Mouse (Mus musculus) forebrain, embryonic 10.5 days (tissue): ENCODE results near the gene Sv2a. TPM values are rescaled to one million over a fixed set of nuclear protein-coding genes. Genes with fewer than 3 reads are reported as not detected.
"Not testable (repeated sequence)": the region's sequence is repeated elsewhere in the genome, so short reads cannot be mapped to it uniquely, and the experiment has no call there.

ENCODE experiments used
- DNase-seq: peaks from one replicate; pipeline ENCODE4 v3.0.0-alpha.2; 2017; ENCODE audit warnings: low spot score; ENCODE audit errors: extremely low spot score
- H3K27ac ChIP-seq: fragments of 300-500 bp; sonication (generic); 2 replicates; pipeline ENCODE4 v1.5.1; 2016; ENCODE audit warnings: mild to moderate bottlenecking
- H3K27me3 ChIP-seq: fragments of 300-500 bp; sonication (generic); 2 replicates; pipeline ENCODE4 v1.6.1; 2016; ENCODE audit warnings: mild to moderate bottlenecking; ENCODE audit not compliant: poor library complexity, severe bottlenecking
- H3K36me3 ChIP-seq: fragments of 300-500 bp; sonication (generic); replicated peaks from 2 replicates; pipeline ENCODE4 v1.6.1; 2016; ENCODE audit warnings: mild to moderate bottlenecking, moderate library complexity
- H3K4me1 ChIP-seq: fragments of 300-500 bp; sonication (generic); 2 replicates; pipeline ENCODE4 v1.6.1; 2016
- H3K4me3 ChIP-seq: fragments of 300-500 bp; sonication (generic); 2 replicates; pipeline ENCODE4 v1.5.1; 2016; ENCODE audit warnings: mild to moderate bottlenecking, moderate library complexity
- H3K9me3 ChIP-seq: fragments of 300-500 bp; sonication (generic); 2 replicates; pipeline ENCODE4 v1.6.1; 2016; ENCODE audit warnings: mild to moderate bottlenecking, moderate library complexity
- WGBS: fragments of 180-500 bp; shearing (Covaris S2); methylation state at CpG from one replicate; pipeline ENCODE4 v1.1.7; 2016; 5-methylcytosine and 5-hydroxymethylcytosine counted together
- polyA plus RNA-seq: library from polyadenylated mRNA; unstranded; fragments of >200 nt; fragmentation: Nextera tagmentation; extraction: Ambion mirVana; gene quantifications from 2 replicates; pipeline ENCODE4 v1.2.1, GENCODE M21; 2016

Sv2a gene
- polyA plus RNA-seq, 1 experiment from 2014 or later: 3.5 TPM

GRCm38 (mm10) chr3:96207819-96208218, 26.9 kb downstream of the Sv2a start:
- Histone ChIP-seq H3K4me1 (peaks cover 5% of the 10 kb centered on the region), H3K27ac (no peak overlapping the region), H3K27me3 (no peaks in the 10 kb centered on the region), H3K4me3 (no peak overlapping the region), H3K36me3 (no peaks in the 10 kb centered on the region), H3K9me3 (no peaks in the 10 kb centered on the region)
- 89% methylated on average over 3 of the region's 3 CpGs for WGBS
- no peak for DNase-seq

DNA sequence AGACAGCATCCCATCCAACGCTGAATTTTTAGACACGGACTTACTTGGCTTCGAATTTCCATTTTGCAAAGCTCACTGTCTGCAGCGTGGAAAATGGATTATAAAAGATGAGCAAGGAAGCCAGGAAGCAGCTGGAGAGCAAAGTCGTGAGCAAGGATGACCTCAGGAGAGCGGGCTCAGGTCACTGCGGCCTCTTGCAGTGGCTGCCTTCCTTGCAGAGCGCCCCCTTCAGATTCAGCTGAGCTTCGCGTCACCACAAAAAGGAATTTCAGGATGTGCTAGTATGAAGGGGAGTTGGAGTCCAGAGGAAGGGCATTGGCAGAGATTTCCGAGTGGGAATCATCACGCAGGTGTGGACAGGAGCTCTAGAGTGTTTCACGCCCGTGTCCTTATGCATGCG, 28.3 kb downstream of the Sv2a start:
- 21% methylated on average over 15 of the region's 15 CpGs for WGBS
- Histone ChIP-seq H3K27ac (no peak overlapping the region), H3K4me1 (peaks cover 5% of the 10 kb centered on the region), H3K9me3 (no peaks in the 10 kb centered on the region), H3K4me3 (no peak overlapping the region), H3K36me3 (no peaks in the 10 kb centered on the region), H3K27me3 (no peaks in the 10 kb centered on the region)
- no peak for DNase-seq

DNA sequence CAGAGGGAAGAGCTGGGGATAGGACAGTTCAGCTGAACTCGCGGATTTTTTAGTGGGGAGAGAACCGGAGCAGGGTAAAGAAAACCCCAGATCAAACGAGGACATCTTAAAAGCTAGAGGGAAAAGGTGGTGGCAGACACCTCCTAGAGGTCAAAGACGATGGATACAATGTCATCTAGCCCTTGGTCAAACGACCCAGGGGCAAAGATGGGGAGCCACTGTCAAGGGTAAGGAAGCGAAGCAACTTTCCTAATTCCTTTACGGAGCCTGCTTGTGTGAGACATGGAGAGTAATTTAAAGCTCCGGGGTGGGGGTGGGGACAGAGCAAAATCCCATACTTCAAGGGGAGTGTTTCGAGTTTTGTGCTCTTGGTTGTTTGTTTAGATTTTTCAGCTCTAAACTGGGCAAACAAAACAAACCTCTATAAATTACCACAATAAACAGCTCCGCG, 38.3 kb downstream of the Sv2a start:
- Histone ChIP-seq H3K4me1 (peaks cover 60% of the 10 kb centered on the region), H3K9me3 (no peaks in the 10 kb centered on the region), H3K27ac (peak overlapping the region; percentile 95), H3K36me3 (no peaks in the 10 kb centered on the region), H3K4me3 (peak overlapping the region; percentile 69), H3K27me3 (no peaks in the 10 kb centered on the region)
- peak; percentile 54 for DNase-seq
- under 1% methylated on average over 12 of the region's 12 CpGs for WGBS

DNA sequence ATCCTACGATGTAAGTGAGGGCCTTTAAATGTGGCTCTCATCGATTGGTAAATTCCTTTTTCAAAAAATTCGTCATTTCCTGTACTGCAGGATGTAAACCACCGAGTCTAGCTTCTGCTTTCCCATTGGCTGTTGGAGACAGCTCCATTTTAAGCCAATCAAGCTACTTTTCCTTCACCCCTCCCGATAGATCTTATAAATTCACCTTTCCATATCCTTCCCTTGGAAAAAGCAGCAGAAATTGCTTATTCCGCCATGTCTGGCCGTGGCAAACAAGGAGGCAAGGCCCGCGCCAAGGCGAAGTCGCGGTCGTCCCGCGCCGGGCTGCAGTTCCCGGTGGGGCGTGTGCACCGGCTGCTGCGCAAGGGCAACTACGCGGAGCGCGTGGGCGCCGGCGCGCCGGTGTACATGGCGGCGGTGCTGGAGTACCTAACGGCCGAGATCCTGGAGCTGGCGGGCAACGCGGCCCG, 38.7 kb downstream of the Sv2a start, which contains the start of the genes Bola1 and Hist2h2ab:
Gene Bola1 (minus strand): TSS at position 49 of the 470 bp plus-strand sequence.
Gene Hist2h2ab (plus strand): TSS at position 205 of the 470 bp plus-strand sequence.
- H3K4me3 ChIP-seq: peak within 1 kb of the TSS; percentile 69
- H3K27ac ChIP-seq: peak within 1 kb of the TSS; percentile 95
- peak; percentile 75 for DNase-seq
- under 1% methylated on average over 37 of the region's 37 CpGs for WGBS
- no peaks in the 10 kb centered on the region for H3K9me3 ChIP-seq
- peaks cover 64% of the 10 kb centered on the region for H3K4me1 ChIP-seq
- H3K27me3 ChIP-seq: no peaks in the 10 kb centered on the region
- no peaks in the 10 kb centered on the region for H3K36me3 ChIP-seq

DNA sequence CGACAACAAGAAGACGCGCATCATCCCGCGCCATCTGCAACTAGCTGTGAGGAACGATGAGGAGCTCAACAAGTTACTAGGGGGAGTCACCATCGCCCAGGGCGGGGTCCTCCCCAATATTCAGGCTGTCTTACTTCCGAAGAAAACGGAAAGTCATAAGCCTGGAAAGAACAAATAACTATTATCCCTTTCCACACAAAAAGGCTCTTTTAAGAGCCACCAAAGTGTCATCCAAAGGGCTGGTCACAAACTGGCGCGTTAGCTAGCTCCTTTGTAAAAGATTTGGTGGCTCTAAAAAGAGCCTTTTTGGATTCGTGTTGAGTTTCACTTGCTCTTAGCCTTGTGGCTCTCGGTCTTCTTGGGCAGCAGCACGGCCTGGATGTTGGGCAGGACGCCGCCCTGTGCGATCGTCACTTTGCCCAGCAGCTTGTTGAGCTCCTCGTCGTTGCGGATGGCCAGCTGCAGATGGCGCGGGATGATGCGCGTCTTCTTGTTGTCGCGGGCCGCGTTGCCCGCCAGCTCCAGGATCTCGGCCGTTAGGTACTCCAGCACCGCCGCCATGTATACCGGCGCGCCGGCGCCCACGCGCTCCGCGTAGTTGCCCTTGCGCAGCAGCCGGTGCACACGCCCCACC, 39.3 kb downstream of the Sv2a start:
- Histone ChIP-seq H3K4me3 (peak overlapping the region; percentile 69), H3K4me1 (peaks cover 70% of the 10 kb centered on the region), H3K27ac (peak overlapping the region; percentile 95)
- H3K27me3 ChIP-seq, H3K9me3 ChIP-seq, H3K36me3 ChIP-seq: not testable (repeated sequence)
- DNase-seq: peak; percentile 60
- under 1% methylated on average over 43 of the region's 47 CpGs for WGBS

DNA sequence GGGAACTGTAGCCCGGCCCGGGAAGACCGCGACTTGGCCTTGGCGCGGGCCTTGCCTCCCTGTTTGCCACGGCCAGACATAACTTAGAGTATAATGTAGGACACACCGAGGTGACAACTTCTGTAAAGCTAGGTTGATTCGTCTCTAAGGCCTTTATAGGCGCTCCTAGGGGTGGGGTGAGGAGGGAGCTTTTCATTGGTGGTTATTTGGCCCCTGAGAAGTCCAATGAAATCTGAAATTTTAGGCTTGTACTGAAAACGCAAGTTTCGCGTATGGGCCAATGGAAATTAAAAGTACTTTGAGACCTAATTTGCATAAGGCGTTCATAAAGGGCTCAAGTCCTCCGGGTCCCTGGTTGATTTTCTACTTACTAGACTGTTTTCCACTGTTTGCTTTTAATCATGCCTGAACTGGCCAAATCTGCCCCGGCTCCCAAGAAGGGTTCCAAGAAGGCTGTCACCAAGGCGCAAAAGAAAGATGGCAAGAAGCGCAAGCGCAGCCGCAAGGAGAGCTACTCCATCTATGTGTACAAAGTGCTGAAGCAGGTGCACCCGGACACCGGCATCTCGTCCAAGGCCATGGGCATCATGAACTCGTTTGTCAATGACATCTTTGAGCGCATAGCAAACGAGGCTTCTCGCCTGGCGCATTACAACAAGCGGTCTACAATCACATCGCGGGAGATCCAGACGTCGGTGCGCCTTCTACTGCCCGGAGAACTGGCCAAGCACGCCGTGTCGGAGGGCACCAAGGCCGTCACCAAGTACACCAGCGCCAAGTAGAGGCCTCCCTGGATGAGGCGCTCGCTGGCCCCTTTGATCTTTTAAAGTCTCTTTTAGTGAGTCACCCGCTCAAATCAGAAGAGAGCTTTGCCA, 40.1 kb downstream of the Sv2a start, which contains the start of the genes Hist2h2ac and Hist2h2be:
Gene Hist2h2ac (minus strand): TSS at position 116 of the 875 bp plus-strand sequence.
Gene Hist2h2be (plus strand): TSS at position 355 of the 875 bp plus-strand sequence.
- Histone ChIP-seq H3K27me3 (no peaks in the 10 kb centered on the region), H3K9me3 (no peaks in the 10 kb centered on the region), H3K4me1 (peaks cover 73% of the 10 kb centered on the region), H3K36me3 (no peaks in the 10 kb centered on the region), H3K4me3 (peak within 1 kb of the TSS; percentile 69), H3K27ac (peak within 1 kb of the TSS; percentile 95)
- DNase-seq: peak; percentile 84
- under 1% methylated on average over 43 of the region's 43 CpGs for WGBS

- WGBS: 17% methylated on average over 9 of the region's 9 CpGs
- H3K9me3 ChIP-seq: no peaks in the 10 kb centered on the region
- H3K4me1 ChIP-seq: peaks cover 74% of the 10 kb centered on the region
These were observed 40.7 kb downstream of the Sv2a start for GRCm38 (mm10) chr3:96221640-96222038.

GRCm38 (mm10) chr3:96222774-96223173, 41.8 kb downstream of the Sv2a start:
- H3K27ac ChIP-seq: peak overlapping the region; percentile 95; the same call in 1 of the 2 replicates

More at GRCm38 (mm10) chr3:96221640-96222038, 40.7 kb downstream of the Sv2a start:
- Histone ChIP-seq H3K36me3 (no peaks in the 10 kb centered on the region), H3K4me3 (peak overlapping the region; percentile 69), H3K27ac (peak overlapping the region; percentile 95), H3K27me3 (no peaks in the 10 kb centered on the region)
- peak; percentile 30 for DNase-seq

GRCm38 (mm10) chr3:96225421-96225820, 44.5 kb downstream of the Sv2a start:
- Histone ChIP-seq H3K4me3 (peak overlapping the region; percentile 20; the same call in 1 of the 2 replicates), H3K9me3 (no peaks in the 10 kb centered on the region), H3K36me3 (no peaks in the 10 kb centered on the region), H3K27me3 (no peaks in the 10 kb centered on the region), H3K27ac (peak overlapping the region; percentile 74), H3K4me1 (peaks cover 68% of the 10 kb centered on the region)
- no peak for DNase-seq
- WGBS: 9% methylated on average over 2 of the region's 2 CpGs

More at GRCm38 (mm10) chr3:96222774-96223173, 41.8 kb downstream of the Sv2a start:
- Histone ChIP-seq H3K9me3 (no peaks in the 10 kb centered on the region), H3K4me1 (peaks cover 82% of the 10 kb centered on the region), H3K36me3 (no peaks in the 10 kb centered on the region), H3K27me3 (no peaks in the 10 kb centered on the region), H3K4me3 (peak overlapping the region; percentile 69)
- no peak for DNase-seq
- 95% methylated on average over 4 of the region's 4 CpGs for WGBS

GRCm38 (mm10) chr3:96226695-96227648, 46.0 kb downstream of the Sv2a start:
- Histone ChIP-seq H3K9me3 (no peaks in the 10 kb centered on the region), H3K4me3 (no peak overlapping the region; the same call in 1 of the 2 replicates), H3K4me1 (peaks cover 58% of the 10 kb centered on the region), H3K27ac (peak overlapping the region; percentile 30; the same call in 1 of the 2 replicates), H3K27me3 (no peaks in the 10 kb centered on the region), H3K36me3 (no peaks in the 10 kb centered on the region)
- 72% methylated on average over 8 of the region's 8 CpGs for WGBS
- DNase-seq: no peak

DNA sequence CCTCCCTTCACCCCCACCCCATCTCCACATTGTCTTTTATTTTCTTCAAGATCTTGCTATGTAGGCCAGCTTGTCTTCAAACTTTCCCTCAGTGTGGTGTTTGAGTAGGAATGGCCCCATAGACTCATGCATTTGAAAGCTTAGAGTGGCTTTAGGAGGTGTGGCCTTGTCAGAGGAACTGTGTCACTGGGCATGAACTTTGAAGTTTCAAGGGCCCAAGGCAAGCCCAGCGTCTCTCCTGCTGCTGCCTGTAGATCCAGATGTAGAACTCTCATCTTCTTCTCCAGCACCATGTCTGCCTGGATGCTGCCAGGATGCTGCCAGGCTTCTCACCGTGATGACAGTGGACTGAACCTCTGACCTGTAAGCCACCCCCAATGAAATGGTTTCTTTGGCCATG, 47.9 kb downstream of the Sv2a start:
- no peak overlapping the region for H3K4me3 ChIP-seq
- peaks cover 39% of the 10 kb centered on the region for H3K4me1 ChIP-seq
- H3K27ac ChIP-seq: no peak overlapping the region
- H3K36me3 ChIP-seq: no peaks in the 10 kb centered on the region
- 85% methylated on average over 2 of the region's 2 CpGs for WGBS
- H3K9me3 ChIP-seq: no peaks in the 10 kb centered on the region
- DNase-seq: no peak
- H3K27me3 ChIP-seq: no peaks in the 10 kb centered on the region

- H3K9me3 ChIP-seq: no peaks in the 10 kb centered on the region
- 77% methylated on average over 2 of the region's 2 CpGs for WGBS
- no peak overlapping the region for H3K27ac ChIP-seq
- no peaks in the 10 kb centered on the region for H3K36me3 ChIP-seq
- DNase-seq: no peak
- no peak overlapping the region for H3K4me3 ChIP-seq
- H3K27me3 ChIP-seq: no peaks in the 10 kb centered on the region
- H3K4me1 ChIP-seq: peaks cover 23% of the 10 kb centered on the region
These were observed 49.5 kb downstream of the Sv2a start for GRCm38 (mm10) chr3:96230404-96230803.
